Mouse (Mus musculus) C2C12 (cell line): Measurements from ENCODE around the gene Lsamp.

ENCODE experiments used
- CEBPB ChIP-seq: IDR thresholded peaks from one replicate; pipeline ENCODE4 v1.6.1; 2011; ENCODE audit warnings: low read depth, mild to moderate bottlenecking, control low read depth, moderate library complexity
- CTCF ChIP-seq: IDR thresholded peaks from one replicate; pipeline ENCODE4 v1.5.1; 2011; ENCODE audit not compliant: control insufficient read depth, insufficient read depth, insufficient read length
- FOSL1 ChIP-seq: IDR thresholded peaks from one replicate; pipeline ENCODE4 v1.8.0; 2011; ENCODE audit warnings: mild to moderate bottlenecking, low read length; ENCODE audit not compliant: poor library complexity, insufficient read depth, severe bottlenecking
- MAX ChIP-seq: IDR thresholded peaks from one replicate; pipeline ENCODE4 v1.6.1; 2011; ENCODE audit warnings: mild to moderate bottlenecking, control low read depth
- MYOG ChIP-seq: IDR thresholded peaks from one replicate; pipeline ENCODE4 v1.6.1; 2011; ENCODE audit not compliant: control insufficient read depth, insufficient read length; ENCODE audit errors: extremely low read depth
- USF1 ChIP-seq: IDR thresholded peaks from one replicate; pipeline ENCODE4 v1.6.1; 2011; ENCODE audit warnings: low read depth, mild to moderate bottlenecking, control low read depth, moderate library complexity

DNA sequence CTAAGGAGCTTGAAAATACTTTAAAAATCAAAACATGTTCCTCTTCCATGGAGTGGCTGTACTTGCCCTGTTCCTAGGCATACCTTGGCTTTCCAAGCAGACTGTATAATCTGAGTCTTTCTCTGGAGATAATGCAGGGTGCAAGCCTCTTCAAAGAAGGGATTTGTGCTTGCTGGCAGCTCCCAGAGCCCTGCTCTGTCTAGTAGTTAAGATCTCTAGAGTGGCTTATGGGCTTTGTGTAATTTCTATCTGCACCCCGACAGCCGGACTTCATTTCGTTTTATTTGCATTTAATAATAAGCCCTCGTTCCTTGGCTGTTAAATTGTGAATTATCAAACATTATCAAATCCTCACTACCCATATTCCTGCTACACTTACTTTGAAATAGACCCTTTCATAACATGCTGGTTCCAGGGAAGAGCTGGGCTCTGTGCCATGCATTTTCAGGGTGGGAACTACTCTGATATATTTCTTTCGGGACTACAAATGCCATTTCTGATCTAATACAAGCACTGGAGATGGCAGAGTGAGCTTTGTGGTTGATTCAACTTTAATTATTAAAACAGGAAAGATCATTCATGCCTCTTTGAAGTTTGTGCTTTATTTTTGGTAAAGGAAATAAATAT lies 1604.6 kb downstream of the Lsamp start:
- no peak for TF ChIP-seq CTCF
- no peak for TF ChIP-seq USF1
- no peak for TF ChIP-seq CEBPB
- TF ChIP-seq FOSL1: no peak
- TF ChIP-seq MAX: no peak
- no peak for TF ChIP-seq MYOG
